Mouse (Mus musculus) heart, postnatal 0 days (tissue): ENCODE measurements around the gene Rbmxl1. TPM values are rescaled to one million over a fixed set of nuclear protein-coding genes. Genes with fewer than 3 reads are reported as not detected.

Experiments
- ATAC-seq: fragments of 200-750 bp; cut with Nextera tagmentation; 2 replicates; pipeline ENCODE4 v1.8.0; 2017; ENCODE audit warnings: low read depth, moderate number of reproducible peaks, moderate library complexity; ENCODE audit not compliant: insufficient read depth
- DNase-seq: peaks from one replicate; pipeline ENCODE4 v3.0.0-alpha.2; 2016; ENCODE audit warnings: low spot score
- H3K27ac ChIP-seq: fragments of 300-500 bp; sonication (generic); 2 replicates; pipeline ENCODE4 v1.5.1; 2014; ENCODE audit warnings: low read depth, mild to moderate bottlenecking
- H3K27me3 ChIP-seq: fragments of 300-500 bp; sonication (generic); 2 replicates; pipeline ENCODE4 v1.6.1; 2014; ENCODE audit warnings: low read length, mixed read lengths; ENCODE audit not compliant: control insufficient read depth, insufficient read depth
- H3K36me3 ChIP-seq: fragments of 300-500 bp; sonication (generic); replicated peaks from 2 replicates; pipeline ENCODE4 v1.6.1; 2014; ENCODE audit warnings: low read length, mixed read lengths; ENCODE audit not compliant: control insufficient read depth, insufficient read depth
- H3K4me1 ChIP-seq: fragments of 300-500 bp; sonication (generic); 2 replicates; pipeline ENCODE4 v1.6.1; 2014; ENCODE audit warnings: antibody characterized with exemption; ENCODE audit not compliant: control insufficient read depth, insufficient read depth
- H3K4me2 ChIP-seq: fragments of 300-500 bp; sonication (generic); 2 replicates; pipeline ENCODE4 v1.6.1; 2014; ENCODE audit warnings: low read depth, mild to moderate bottlenecking, low read length, moderate library complexity
- H3K4me3 ChIP-seq: fragments of 300-500 bp; sonication (generic); 2 replicates; pipeline ENCODE4 v1.5.1; 2014; ENCODE audit warnings: low read depth, low read length
- H3K9ac ChIP-seq: fragments of 300-500 bp; sonication (generic); replicated peaks from 2 replicates; pipeline ENCODE4 v1.6.1; 2014; ENCODE audit warnings: low read depth, low read length, mixed read lengths
- H3K9me3 ChIP-seq: fragments of 300-500 bp; sonication (generic); replicated peaks from 2 replicates; pipeline ENCODE4 v1.6.1; 2016; ENCODE audit warnings: low read length; ENCODE audit not compliant: control insufficient read depth
- CTCF ChIP-seq: IDR thresholded peaks from 2 replicates; pipeline ENCODE4 v1.5.1; 2016; ENCODE audit warnings: antibody characterized with exemption, control low read depth, low read depth
- EP300 ChIP-seq: IDR thresholded peaks from 2 replicates; pipeline ENCODE4 v1.6.1; 2016; ENCODE audit warnings: antibody characterized with exemption, low read depth
- WGBS: fragments of 180-500 bp; shearing (Covaris S2); extraction: QIAGEN DNeasy Blood & Tissue Kit; methylation state at CpG from one replicate; pipeline ENCODE4 v1.1.7; 2014; 5-methylcytosine and 5-hydroxymethylcytosine counted together
- polyA plus RNA-seq: library from polyadenylated mRNA; unstranded; fragments of >200 nt; fragmentation: Nextera tagmentation; extraction: Ambion mirVana; gene quantifications from 2 replicates; pipeline ENCODE4 v1.2.1, GENCODE M21; 2015
- total RNA-seq: library from RNA; depleted of rRNA; stranded (reverse); fragments of >200 nt; gene quantifications from 2 replicates; pipeline ENCODE4 v1.2.3, GENCODE M21; 2014; ENCODE audit warnings: low replicate concordance

Gene Rbmxl1
- total and polyA plus RNA-seq, 2 experiments from 2014 or later = 22.4 to 57.7 TPM

GRCm38 (mm10) chr8:78515132-78515531 is 6.4 kb upstream of the Rbmxl1 start:
- Histone ChIP-seq H3K27ac (no peak overlapping the region), H3K9ac (no peak overlapping the region), H3K36me3 (peaks cover 17% of the 10 kb centered on the region), H3K4me3 (no peak overlapping the region), H3K4me2 (no peak overlapping the region), H3K4me1 (peaks cover 3% of the 10 kb centered on the region; the same call in 1 of the 2 replicates), H3K27me3 (no peaks in the 10 kb centered on the region), H3K9me3 (no peaks in the 10 kb centered on the region)
- WGBS = 95% methylated on average over 3 of the region's 3 CpGs
- DNase-seq = no peak
- ATAC-seq = no peak
- TF ChIP-seq CTCF (no peak), EP300 (no peak)

DNA sequence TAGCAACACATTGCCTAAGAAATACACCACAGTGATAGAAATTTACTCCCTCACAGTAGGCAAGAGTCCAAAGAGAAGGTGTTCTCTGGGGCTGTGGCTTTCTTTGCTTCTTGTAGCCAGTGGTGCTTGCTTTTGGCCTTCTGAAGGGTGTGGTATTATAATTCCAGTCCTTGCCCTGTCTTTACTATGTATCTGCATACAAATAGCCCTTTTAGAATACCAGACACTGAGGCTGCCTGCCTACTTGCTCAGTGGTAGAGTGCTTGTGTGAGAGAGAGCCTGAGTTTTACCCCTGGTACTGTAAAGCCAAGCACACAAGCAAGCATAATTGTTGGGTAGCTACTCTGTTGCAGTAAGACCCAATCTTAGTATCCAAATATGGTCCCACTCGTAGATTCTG is 6.0 kb upstream of the Rbmxl1 start:
- no peak overlapping the region for H3K9ac ChIP-seq
- WGBS = 76% methylated on average over 1 of the region's 1 CpGs
- TF ChIP-seq CTCF (no peak), EP300 (no peak)
- H3K4me1 ChIP-seq = peaks cover 3% of the 10 kb centered on the region; the same call in 1 of the 2 replicates
- H3K9me3 ChIP-seq = no peaks in the 10 kb centered on the region
- no peaks in the 10 kb centered on the region for H3K27me3 ChIP-seq
- ATAC-seq = no peak
- no peak overlapping the region for H3K4me2 ChIP-seq
- DNase-seq = no peak
- H3K4me3 ChIP-seq = no peak overlapping the region
- H3K36me3 ChIP-seq = peaks cover 17% of the 10 kb centered on the region
- no peak overlapping the region for H3K27ac ChIP-seq

DNA sequence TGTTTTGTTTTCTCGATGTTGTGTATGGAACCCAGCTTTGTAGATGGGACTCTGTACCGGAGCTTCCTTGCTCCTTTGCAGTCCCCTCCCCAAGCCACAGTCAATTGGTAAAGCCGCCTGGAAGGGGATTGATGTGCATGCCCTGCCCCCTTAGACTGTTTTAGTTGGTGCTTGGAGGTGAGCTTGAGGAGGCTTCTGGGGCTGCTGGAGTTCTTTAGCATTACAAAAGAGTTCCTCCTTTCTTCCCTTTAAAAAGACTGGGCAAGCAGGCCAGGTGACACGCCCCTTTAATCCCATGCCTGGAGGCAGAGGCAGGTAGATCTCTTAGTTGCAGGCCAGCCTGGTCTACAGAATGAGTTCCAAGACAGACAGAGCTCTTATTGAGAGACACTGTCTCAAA is 4.4 kb upstream of the Rbmxl1 start:
- H3K9ac ChIP-seq = no peak overlapping the region
- WGBS = 90% methylated on average over 4 of the region's 4 CpGs
- H3K27me3 ChIP-seq = no peaks in the 10 kb centered on the region
- no peaks in the 10 kb centered on the region for H3K9me3 ChIP-seq
- TF ChIP-seq CTCF (no peak), EP300 (no peak)
- no peak overlapping the region for H3K27ac ChIP-seq
- H3K4me3 ChIP-seq = no peak overlapping the region
- H3K36me3 ChIP-seq = peaks cover 15% of the 10 kb centered on the region
- DNase-seq (no peak), ATAC-seq (no peak)
- H3K4me1 ChIP-seq = peaks cover 3% of the 10 kb centered on the region; the same call in 1 of the 2 replicates
- H3K4me2 ChIP-seq = no peak overlapping the region

- DNase-seq (no peak), ATAC-seq (no peak)
- TF ChIP-seq CTCF (no peak), EP300 (no peak)
- Histone ChIP-seq H3K4me1 (peaks cover 10% of the 10 kb centered on the region; the same call in 1 of the 2 replicates), H3K9me3 (no peaks in the 10 kb centered on the region), H3K27ac (no peak overlapping the region), H3K9ac (no peak overlapping the region), H3K36me3 (peaks cover 6% of the 10 kb centered on the region), H3K4me2 (no peak overlapping the region), H3K27me3 (no peaks in the 10 kb centered on the region), H3K4me3 (no peak overlapping the region)
- WGBS = 54% methylated on average over 3 of the region's 3 CpGs
Measured at GRCm38 (mm10) chr8:78510926-78511325, 2.2 kb upstream of the Rbmxl1 start.

- peak overlapping the region; percentile 97 for H3K9ac ChIP-seq
- peak; percentile 37 for DNase-seq
- peak; percentile 33 for ATAC-seq
Measured at GRCm38 (mm10) chr8:78510094-78510493, 1.4 kb upstream of the Rbmxl1 start.

More at GRCm38 (mm10) chr8:78510094-78510493, 1.4 kb upstream of the Rbmxl1 start:
- Histone ChIP-seq H3K27me3 (no peaks in the 10 kb centered on the region), H3K9me3 (no peaks in the 10 kb centered on the region), H3K4me3 (peak overlapping the region; percentile 85), H3K27ac (peak overlapping the region; percentile 97), H3K4me1 (peaks cover 10% of the 10 kb centered on the region; the same call in 1 of the 2 replicates), H3K36me3 (no peaks in the 10 kb centered on the region; the same call in 1 of the 2 replicates), H3K4me2 (peak overlapping the region; percentile 100)
- under 1% methylated on average over 11 of the region's 11 CpGs for WGBS
- TF ChIP-seq CTCF = no peak
- TF ChIP-seq EP300 = no peak
